Mouse (Mus musculus): Measurements from ENCODE around the gene Igsf21.

The Igsf21 gene

GRCm38 (mm10) chr4:140147857-140148695 is 98.5 kb downstream of the Igsf21 start:
- no peak for DNase-seq (ENCODE audit: extremely low read depth, insufficient read length, low spot score)

DNA sequence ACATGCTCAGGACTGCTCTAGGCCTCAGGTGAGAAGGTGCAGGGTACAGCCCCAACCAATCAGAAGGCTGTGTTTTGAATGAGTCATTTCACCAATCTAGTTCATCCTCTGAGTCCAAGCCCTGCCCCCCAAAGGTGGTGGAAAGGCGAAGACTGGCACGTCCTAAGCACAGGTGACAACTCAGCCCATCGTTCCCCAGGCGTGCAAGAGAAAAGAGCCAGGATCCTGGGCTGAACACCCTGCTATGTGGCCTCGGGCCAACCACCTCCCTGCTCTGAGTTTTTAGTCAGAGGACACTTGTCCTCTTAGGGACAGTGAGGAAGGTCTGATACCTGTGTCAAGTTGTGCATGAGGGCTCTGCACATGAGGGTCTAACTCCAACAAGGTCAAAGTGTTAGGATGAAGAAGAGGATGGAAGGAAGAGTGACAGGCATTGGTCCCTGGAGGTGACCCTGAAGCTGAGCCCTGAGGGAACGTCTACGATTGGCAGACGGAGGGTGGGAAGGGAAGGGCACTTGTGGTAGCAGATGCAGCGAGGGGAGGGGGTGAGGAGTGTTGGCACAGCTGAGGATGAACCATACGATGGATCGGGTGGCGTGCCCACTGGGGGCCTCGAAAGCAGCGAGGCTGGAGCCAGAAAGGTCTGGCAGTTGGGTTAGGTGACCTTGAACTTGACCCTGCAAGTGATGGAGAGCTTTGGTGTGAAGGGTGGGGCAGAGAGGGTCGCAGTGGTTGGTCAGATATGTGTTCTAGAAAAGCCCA is 99.3 kb downstream of the Igsf21 start:
- no peak for DNase-seq (ENCODE audit: extremely low read depth, insufficient read length, low spot score)

DNA sequence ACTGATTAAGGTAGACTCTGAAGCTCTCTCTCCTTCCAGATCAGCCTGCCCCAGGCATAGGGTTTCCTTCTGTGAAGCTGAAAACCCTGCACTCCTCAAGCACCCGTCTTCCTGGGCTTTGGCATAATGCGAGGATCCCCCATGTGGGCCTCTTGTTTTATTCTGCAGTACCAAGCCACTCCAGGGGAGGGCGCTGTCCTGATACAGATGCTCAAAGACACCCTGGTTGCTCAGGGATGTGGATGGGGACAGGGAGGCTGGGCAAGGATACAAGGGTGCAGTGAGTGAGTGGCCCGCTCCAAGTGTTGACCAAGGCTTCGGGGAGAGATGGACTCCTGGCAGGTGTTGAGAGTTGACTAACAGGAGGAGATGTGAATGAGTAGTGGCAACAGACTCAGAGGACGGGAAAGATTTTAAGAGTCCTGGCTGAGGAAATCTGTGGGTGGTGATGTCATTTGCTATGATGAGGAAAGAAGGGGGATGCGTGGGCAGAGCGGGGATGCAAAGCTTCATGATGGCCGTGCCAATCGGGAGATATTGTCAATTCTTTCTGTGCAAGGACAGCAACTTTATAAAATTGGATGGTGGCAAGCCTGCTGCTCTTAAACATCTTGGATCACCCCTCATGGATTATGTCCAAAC is 102.6 kb downstream of the Igsf21 start:
- DNase-seq (ENCODE audit: extremely low read depth, insufficient read length, low spot score) = no peak

DNA sequence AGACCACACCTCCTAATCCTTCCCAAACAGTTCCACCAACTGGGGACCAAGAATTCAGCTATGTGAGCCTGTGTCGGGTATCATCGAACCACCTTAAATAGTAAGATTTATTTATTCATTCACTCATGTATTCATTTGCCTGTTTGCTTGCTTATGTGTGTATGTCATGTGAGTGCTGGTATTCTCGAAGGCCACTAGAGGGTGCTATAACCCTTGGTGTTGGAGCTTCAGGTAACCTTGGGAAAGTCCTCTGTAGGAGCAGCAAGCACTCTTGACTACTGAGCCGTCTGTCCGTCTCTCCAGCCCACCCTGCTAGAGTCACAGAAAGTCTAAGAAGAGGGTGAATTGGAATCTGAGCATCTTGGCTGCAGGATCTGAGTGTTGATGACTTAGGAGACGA is 103.4 kb downstream of the Igsf21 start:
- no peak for DNase-seq (ENCODE audit: extremely low read depth, insufficient read length, low spot score)

- DNase-seq (ENCODE audit: extremely low read depth, insufficient read length, low spot score) = no peak
Observed at GRCm38 (mm10) chr4:140140485-140140884, 106.1 kb downstream of the Igsf21 start.

DNA sequence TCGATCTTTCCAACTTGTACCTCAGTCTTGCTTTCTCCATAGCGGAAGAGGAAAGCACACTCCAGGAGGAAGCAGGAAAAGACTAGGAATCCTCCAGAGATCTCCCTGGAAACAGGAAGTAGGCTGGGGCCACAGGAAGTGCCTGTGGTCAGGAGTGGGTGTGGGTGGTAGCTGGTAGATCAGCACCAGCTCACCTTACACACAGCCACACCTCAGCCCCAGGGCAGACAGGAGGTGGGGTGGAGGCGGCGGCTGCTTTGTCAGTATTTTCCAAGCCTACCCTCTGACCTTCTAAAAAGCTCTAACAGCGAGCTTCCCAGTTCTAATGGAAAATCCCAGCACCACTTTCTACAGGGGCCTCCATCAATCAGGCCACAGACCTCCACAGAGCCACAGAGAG is 107.7 kb downstream of the Igsf21 start:
- DNase-seq (ENCODE audit: extremely low read depth, insufficient read length, low spot score) = no peak

- DNase-seq (ENCODE audit: extremely low read depth, insufficient read length, low spot score) = no peak
Observed at GRCm38 (mm10) chr4:140131625-140132321, 114.8 kb downstream of the Igsf21 start.

GRCm38 (mm10) chr4:140131201-140131600 is 115.4 kb downstream of the Igsf21 start:
- DNase-seq (ENCODE audit: extremely low read depth, insufficient read length, low spot score) = no peak

GRCm38 (mm10) chr4:140129553-140130275 is 116.9 kb downstream of the Igsf21 start:
- DNase-seq (ENCODE audit: extremely low read depth, insufficient read length, low spot score) = no peak

DNA sequence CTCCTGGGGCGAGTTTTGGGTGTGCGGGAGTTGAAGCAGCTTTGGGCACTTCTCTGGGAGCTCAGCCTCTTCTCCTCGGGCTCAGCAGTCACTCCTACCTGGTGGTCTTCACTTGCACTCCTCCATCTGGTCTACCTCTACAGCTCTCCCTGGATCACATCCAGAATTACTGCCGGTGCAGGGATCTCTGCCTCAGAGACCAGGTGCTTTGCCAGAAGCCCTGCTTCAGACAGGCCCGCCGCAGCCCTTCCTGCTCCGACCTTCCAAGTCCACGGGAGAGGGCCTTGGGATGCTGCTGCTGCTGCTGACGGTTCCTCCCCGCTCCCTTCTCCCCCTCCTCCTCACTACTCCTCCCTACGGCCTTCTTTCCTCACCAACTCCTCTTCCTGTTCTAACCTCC is 118.5 kb downstream of the Igsf21 start:
- no peak for DNase-seq (ENCODE audit: extremely low read depth, insufficient read length, low spot score)

- DNase-seq (ENCODE audit: extremely low read depth, insufficient read length, low spot score) = no peak
Observed at GRCm38 (mm10) chr4:140125806-140126205, 120.8 kb downstream of the Igsf21 start.

GRCm38 (mm10) chr4:140122534-140122933 is 124.0 kb downstream of the Igsf21 start:
- no peak for DNase-seq (ENCODE audit: extremely low read depth, insufficient read length, low spot score)

GRCm38 (mm10) chr4:140117275-140117691 is 129.3 kb downstream of the Igsf21 start:
- DNase-seq (ENCODE audit: extremely low read depth, insufficient read length, low spot score) = no peak

GRCm38 (mm10) chr4:140115756-140116155 is 130.8 kb downstream of the Igsf21 start:
- DNase-seq (ENCODE audit: extremely low read depth, insufficient read length, low spot score) = no peak

- no peak for DNase-seq (ENCODE audit: extremely low read depth, insufficient read length, low spot score)
Observed at GRCm38 (mm10) chr4:140115053-140115452, 131.5 kb downstream of the Igsf21 start.

DNA sequence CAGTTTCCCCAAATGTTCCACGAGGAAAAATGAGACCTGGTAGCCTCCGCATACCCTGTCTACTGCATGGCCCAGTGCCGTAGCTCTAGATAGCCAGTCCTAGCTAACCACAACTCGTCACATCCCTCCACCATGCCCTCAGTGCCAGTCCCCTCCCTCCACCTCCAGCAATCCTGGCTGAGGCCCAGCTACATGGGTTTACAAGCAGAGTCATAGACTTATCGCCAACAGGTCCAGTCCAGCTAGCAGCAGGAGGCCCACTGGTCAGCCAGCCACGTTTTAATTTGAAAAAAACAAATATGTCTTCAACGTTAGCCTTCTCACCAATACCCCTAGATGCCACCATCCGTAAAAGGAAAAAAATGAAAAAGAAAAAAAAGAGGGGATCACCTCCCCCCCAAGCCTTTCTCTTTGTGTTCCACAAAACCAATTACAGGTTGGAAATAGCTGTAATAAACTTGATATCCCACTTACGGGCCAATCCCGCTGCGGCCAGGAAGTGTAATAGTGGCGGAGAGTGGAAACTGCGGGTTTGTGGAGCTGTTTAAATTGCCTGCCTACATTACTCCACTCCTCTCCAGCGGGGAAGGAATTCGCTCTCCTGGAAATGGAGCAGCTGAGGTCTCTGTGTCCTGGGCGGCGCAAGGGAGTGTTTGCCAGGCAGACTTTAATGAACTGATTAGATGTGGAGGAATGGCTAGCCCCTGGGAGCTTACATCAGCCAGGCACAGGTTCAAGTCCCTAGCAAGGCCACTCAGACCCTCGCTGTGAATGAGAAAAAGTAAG is 132.7 kb downstream of the Igsf21 start:
- no peak for DNase-seq (ENCODE audit: extremely low read depth, insufficient read length, low spot score)

- DNase-seq (ENCODE audit: extremely low read depth, insufficient read length, low spot score) = no peak
Observed at GRCm38 (mm10) chr4:140109626-140109948, 137.0 kb downstream of the Igsf21 start.

GRCm38 (mm10) chr4:140108871-140109625 is 137.5 kb downstream of the Igsf21 start:
- DNase-seq (ENCODE audit: extremely low read depth, insufficient read length, low spot score) = no peak

DNA sequence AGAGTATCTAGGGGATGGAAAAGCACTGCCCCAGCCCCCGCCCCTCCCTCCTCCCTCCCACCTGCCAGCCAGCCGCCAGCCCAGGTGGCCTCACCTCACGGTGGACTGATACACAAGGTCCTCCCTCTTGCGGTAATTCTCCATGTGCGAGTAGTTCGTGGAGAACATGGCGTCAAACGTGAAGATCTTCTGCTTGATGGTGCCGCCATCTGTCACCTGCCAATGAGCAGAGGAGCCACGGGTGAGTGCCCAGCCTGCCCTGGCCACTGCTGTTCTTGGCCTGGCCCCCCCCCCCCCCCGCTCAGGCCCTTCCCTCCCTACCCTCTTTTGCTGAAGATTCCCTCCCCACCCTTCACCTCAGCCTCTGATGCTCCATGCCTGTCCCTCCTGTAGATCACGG is 139.4 kb downstream of the Igsf21 start:
- no peak for DNase-seq (ENCODE audit: extremely low read depth, insufficient read length, low spot score)

Measured in 3134 (cell line).